Mouse (Mus musculus) heart, adult 9 months (tissue): ENCODE measurements around the gene Nfia.

ENCODE experiments used
- DNase-seq, 2 experiments: peaks; one replicate each; pipeline ENCODE4 v3.0.0; 2022; ENCODE audit warnings: low spot score in 2 of 2

Nfia gene

DNA sequence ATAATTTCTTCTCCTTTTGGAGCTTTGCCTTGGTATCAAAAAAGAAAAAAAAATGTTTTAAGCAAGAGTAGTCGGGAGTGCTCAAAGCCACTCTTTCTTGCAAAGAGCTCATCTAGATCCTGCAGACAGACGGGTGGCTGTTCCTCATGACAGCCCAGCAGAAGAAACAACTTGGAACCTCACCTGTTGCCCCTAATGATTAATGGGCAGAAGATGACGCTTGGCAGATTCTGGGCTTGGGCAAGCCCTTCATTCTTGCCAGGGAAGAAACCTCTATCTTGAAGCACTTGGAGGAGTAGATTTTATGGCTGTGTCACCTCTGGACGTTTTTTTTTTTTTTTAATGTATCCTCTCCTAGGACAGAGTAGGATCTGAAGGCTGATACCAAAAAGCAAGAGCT is 285.2 kb downstream of the Nfia start:
- DNase-seq: no peak

DNA sequence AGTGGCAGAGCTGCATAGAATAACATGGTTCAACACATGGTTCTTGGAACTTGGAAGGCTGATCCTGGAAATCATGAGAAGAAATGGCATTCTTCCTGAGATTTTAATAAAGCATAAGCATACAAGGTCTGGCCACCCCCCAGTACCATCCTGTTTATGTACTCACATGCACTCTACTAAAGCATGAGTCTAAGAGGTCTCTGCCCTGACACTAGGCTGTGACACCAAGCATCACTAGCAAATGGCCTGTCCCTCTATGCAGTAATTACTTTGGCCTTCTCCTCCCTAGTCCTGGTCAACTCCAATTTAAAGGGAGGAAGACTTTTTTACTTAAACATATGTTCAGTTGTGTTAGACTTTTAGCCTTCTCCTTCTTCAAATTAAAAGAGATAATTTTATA is 285.6 kb downstream of the Nfia start:
- no peak for DNase-seq

DNA sequence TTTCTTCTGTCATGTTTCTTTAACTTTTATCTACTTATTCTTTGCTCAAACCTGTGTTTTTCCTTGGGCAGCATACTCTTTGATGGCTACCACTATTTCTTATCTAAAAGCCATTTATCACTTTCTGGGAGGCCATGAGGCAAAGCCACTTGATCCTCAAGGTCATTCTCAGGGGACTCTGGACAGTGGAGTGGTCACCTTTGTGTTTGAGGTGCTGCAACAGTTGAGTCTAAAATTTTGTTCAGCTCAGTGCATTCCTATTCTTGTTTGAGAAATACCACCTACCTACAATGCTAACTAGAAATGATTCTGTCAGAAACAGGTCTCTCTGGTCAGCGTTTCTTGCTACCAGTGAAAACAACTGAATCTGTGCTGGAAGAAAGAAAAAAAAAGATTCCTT is 288.1 kb downstream of the Nfia start:
- no peak for DNase-seq

DNA sequence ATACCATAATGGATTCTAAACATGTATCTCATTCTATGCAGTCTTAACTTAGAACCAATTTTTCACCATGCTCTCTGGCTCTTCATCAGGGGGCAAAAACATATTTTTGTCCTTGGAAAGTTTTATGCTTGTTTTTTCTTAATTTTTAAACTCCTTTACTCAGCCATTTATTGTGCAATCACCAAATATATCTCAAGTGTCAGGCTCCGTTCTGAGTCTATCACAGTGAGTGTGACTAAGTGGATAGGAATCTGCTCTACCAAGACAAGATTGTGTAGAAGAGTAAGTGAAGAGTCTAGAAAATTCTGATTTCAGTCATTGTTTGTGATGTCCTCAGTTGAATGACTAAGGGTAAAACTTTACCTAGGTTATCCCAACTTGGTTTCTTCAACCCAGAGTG is 288.6 kb downstream of the Nfia start:
- peak; percentile 12 to 29 for DNase-seq

DNA sequence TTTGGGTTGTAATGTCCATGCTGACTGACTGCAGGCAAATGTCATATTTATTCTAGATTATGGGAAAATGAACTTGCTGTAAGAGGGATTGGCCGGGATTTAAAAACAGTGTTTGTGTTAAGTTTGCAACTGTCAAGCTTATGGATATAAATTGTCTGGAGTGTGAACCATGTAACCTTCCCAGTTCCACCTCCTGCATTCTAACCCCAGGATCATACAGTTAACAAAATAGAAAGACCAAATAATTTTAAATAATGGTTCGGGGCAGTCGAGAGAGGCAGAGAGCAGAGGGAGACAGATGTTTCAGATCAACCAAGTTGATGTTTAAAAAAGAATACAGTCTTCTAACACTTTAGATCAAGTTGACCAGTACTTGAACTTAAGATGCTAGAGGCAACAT is 290.7 kb downstream of the Nfia start:
- no peak for DNase-seq

DNA sequence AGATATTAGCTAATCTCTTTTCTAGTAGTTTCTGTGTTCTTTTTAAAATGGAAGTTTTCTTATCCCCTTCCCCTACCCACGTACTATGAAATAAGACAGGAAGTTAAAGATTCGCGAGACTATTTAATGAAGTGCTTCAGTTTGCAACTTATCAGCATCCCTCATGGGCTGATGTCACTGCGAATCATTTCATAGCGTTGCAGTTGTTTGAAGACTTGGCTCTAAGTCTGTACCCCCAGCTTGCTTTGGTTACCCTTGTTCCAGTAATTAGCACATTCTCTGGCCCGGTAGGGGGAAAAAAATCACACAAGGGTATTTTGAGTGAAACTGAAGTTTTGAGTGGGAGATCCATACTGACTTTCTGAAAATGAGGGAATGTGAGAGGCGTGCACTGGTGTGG is 303.6 kb downstream of the Nfia start:
- no peak for DNase-seq

DNA sequence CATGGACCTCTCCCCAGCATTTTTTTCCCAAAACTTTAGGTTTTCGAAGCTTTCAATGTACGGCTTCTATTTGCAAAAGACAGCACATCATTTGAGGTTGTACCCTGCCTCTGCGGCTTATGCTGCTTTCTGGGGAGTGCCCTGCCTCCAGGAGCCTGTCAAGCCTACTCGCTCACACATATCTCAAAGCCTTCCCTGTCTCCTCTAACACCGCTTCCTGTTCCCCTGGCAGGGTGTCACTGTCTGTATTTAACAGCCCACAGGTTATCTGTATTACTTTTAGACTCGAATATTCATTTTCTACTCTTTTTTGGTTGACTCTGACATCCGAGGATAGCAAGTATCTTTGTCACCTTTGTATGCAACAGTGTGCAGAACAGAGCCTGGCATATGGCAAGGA is 304.1 kb downstream of the Nfia start:
- DNase-seq: no peak

DNA sequence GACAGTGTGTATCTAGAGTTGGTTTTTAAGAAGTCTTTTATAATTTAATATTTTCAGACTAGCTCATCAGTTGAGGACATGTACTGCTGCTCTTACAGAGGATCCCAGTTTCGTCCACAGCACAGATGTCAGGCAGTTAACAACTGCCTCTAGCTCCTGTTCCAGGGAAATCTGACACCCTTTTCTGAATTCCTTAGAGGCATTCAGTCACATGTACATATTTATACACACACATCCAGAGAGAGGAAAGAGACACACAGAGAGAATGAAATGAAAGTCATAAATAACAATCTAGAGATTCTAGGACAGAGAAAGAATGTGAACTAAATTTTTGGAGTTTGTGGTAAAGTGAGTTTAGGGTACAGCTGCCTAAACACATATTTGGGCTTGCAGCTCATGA is 308.1 kb downstream of the Nfia start:
- DNase-seq: no peak

DNA sequence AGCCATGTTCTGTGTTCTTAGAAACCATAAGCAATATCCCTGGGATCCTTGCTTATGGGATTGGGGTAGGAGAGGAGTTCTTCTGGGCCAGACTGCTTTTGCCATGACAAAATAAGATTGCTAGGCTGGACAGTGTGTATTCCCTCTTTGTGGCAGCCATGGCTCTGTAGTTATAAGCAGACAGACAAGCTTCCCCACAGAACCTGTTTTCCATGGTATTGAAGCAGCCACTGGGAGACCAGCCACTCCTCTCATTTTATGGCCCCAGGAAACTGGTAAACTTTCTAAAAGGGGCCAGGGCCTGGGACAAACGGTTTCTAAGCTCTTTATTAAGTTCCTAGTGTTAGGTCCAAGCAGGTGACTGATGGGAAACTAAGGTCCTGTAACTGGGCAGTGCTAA is 309.4 kb downstream of the Nfia start:
- no peak for DNase-seq

DNA sequence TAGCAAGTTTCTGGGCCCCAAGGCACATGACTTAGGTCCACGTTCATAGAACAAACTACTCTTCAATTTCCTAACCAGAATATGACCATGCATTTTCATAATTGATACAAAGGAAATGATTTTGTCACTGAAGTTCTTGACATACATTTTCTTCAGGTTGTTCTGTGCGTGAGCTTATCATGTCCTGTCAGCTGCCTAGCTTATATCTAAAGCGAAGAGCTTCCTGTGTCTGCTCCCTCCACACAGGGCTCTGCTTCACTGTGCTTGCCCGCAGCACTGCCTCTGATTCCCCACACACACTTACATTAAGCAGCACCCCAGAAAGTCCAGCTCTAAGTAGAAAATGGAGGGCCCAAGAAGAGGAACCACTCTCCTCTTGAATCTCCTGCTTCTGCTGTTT is 310.0 kb downstream of the Nfia start:
- no peak for DNase-seq

DNA sequence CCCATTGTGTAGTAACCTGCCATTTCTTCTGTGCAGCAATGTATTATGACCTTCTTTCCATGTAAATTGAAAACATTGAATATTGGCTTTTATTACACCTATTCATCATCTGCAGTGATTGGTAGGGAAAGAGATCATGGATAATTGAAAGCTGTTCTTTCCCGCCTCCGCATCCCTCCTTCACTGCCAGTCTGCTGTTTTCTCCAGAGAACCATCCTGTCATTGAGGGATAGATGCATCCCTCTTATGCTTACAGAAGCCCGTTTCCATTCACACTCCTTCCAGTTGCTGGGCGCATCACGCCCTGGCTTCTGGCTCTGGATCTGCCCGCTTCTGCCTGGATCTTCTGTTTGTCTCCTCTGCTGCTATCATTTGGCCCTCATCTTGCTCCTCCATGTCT is 312.5 kb downstream of the Nfia start:
- DNase-seq: no peak

DNA sequence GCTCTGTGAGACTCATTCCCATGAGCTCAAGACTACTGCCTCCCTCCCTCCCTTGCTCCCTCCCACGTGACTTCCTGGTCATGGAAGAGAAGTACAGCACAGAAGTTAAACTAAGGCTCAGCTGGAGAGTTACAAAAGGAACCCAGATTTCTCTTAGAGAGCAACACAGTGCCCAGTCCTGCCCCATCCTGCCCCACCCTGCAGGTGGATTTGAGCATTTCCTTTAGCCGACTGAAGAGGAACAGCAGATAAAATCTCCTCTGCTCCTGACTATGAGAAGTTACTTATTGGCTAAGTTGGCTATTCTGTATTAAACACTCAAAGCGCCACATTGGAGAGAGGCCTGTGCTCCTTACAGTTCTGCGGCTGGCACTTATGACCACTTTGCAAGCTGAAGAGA is 314.4 kb downstream of the Nfia start:
- peak; percentile 41 to 61 for DNase-seq

DNA sequence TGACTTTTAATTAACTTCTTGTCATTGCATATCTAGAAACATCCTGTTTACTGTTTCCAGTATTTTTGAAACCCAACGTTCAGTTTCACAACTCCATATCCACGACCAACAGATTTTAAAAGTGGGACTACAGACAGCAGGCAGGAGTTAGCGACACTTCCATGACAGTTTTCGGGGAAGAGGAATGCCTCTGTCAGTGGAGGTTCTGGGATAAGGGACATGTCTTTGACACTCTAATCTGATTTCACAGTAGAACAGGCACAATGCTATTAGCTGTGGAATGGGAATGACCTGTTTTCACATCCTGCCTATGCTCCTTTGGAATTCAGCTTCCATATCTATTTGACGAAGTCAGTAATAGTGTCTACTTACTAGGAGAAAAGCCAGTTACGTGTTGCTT is 317.5 kb downstream of the Nfia start:
- no peak for DNase-seq

DNA sequence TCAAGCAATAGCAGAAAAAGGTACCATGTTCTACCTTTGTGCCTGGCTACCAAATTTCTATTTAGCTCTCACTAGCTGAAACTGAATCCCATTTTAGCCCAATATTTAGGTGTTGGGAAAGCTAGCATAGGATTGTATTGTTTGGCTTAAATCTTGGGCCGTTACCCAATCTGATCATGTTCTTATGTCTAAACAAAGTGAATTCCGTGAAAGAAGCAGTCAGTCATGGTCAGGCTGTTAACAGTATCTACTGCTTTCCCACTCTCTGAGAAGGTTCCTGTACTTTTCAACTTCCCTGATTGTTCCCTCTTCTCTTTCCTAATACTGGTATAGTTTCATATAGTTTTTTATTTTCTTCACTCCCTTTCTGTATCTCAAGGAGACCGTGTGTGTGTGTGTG is 318.1 kb downstream of the Nfia start:
- no peak for DNase-seq

DNA sequence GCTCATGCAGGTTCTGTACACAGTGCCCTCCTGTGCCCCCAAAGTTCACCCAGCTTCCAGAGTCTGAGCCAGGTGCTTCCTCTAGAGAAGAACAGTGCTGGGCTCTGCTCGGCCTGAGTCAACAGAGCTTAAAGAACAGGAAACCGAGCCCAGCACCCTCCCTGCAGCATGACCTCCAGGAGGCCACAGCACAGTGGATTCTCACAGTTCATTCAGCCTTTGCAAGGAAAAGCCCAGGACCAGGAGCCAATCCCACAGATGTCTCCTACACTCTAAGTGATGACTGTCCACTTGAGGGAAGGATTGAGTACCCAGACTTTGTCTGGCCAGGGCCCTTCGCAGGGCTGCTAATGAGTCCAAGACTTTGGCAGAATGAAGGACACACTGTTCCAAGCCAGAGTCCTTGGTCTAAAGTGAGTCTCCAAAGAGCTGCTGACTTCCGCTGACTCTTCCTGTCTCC is 318.9 kb downstream of the Nfia start:
- DNase-seq: peak; percentile 87 to 93

DNA sequence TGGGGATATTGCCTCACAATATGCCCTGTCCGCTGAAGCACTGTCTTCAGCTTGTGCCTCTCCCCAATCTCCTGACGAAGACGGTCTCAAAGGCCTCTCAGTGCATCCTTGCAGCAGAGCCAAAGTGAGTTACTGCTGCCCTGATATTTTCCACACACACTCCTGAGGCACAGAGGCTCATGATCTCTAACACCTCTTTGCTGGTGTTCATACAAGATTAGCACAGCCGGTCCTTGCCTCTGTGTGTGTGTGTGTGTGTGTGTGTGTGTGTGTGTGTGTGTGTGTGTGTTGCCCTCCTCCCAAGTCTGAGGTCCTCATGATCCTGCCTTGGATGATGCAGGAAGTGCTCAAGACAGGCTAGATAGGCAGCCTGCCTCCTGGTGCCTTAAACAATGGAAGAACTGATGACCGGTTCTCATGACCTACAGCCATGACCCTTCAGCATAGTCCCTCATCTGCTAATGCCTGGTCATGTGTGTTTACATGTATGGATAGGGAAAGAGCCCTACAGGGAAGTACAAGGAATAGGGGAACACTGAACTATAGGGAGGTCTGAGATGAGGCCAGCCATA is 319.5 kb downstream of the Nfia start:
- no peak for DNase-seq

DNA sequence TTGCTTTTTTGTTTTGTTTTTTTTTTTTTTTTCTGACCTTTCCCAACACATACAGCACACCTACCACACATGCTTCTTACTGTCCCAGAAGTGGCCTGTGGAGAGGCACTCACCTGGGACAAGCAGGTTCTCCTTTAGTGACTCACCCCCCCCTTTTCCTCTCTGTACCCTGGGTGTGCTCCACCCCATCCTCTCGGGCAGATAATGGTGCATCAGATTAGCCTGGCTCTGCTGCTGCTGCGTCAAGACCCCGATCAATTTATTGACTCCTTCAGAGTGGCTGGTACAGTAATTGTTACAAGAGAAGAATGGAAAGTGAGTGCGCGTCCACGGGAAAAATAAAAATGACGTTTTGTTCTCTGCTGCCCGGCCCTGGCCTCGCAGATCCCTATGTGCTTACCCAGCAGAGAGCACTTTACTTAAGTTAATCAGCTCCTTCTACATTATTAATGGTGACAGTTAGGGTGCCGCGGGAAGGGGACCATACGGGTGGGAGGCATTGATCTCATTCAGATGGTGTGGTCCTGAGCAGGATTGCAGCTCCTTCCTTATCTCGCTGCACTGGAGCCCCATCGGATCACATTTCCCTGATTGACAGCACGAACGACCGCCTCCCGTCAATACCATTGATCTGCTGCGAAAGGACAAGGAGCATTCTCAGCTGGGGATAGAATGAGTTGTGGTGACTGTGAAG is 321.7 kb downstream of the Nfia start:
- DNase-seq: no peak

DNA sequence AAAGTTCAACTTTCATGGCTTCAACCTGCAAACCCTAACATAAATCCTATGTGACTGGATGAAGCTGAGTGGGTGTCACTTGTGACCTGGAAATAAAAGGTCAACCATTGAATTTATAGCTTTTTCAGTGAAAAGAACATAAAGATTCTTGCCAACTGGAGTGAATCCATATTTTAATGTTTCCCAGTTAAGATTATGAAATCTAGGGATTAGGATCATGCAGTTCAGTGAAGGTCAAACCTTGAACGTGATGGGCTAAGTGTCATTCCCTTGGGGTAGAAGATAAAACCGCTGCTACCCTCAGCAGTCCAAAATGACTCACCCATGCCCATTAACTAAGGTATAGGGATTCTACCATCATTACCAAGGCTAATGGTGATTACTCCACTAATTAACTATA is 322.5 kb downstream of the Nfia start:
- no peak for DNase-seq

DNA sequence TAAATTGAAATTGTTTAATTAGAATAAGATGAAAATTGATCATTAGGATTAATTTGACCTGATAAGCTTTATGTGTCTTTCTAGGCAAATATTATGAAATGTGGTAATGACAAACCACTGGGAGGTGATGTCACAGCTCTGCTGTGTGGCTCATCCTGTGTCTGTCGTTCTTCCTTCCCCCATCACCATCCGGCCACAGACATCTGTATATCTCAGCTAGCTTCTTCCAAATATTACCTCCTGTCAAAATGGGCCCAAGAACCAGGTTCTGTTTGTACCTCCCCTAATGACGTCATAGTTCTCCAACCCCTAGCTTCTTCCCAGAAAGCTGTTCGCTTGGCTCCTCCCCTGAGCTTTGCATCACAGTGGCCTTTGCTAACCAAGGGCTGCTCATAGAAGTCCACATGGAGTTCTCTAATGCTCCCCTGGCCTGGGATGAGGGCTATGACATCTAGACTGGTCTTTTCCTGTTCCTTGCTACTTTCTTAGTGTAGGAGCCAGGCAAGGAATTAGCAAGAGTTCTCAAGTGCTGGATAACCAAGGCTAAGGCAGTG is 324.6 kb downstream of the Nfia start:
- DNase-seq: no peak

DNA sequence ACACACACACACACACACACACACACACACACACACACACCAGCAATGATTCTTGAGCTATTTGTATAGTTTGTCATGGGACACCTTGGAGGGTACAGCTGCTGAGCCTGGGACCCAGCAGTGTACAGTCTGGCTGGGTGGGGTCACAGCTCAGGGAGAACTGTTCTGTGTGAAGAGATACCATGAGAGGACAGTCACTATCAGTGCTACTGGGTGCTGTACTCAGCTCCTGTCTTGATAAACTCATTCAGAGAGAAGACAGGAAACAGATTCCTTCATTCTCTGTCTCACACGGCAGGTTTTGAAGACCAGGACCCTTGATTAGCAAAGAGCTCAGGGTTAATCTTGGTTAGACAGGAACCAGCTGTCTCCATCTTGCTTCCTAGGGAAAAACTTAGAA is 326.1 kb downstream of the Nfia start:
- DNase-seq: no peak

DNA sequence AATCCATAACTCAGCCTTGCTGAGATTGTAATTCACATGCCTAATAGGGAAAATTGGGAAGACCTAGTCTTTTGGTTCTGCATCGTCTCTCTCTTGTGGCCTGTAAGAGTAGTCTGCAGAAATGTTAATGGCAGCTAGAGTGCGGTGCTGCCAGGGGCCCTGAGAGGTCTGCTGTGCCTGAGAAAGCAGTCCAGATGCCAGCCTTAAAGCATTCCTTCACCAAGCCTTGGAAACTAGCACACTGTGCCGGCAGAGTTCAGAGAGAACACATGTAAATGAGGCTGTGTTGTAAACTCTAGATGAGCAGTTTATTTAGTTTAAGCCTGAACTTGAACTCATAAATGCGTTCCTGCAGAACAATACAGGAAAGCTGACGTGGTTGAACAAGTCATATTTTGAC is 326.9 kb downstream of the Nfia start:
- DNase-seq: no peak

DNA sequence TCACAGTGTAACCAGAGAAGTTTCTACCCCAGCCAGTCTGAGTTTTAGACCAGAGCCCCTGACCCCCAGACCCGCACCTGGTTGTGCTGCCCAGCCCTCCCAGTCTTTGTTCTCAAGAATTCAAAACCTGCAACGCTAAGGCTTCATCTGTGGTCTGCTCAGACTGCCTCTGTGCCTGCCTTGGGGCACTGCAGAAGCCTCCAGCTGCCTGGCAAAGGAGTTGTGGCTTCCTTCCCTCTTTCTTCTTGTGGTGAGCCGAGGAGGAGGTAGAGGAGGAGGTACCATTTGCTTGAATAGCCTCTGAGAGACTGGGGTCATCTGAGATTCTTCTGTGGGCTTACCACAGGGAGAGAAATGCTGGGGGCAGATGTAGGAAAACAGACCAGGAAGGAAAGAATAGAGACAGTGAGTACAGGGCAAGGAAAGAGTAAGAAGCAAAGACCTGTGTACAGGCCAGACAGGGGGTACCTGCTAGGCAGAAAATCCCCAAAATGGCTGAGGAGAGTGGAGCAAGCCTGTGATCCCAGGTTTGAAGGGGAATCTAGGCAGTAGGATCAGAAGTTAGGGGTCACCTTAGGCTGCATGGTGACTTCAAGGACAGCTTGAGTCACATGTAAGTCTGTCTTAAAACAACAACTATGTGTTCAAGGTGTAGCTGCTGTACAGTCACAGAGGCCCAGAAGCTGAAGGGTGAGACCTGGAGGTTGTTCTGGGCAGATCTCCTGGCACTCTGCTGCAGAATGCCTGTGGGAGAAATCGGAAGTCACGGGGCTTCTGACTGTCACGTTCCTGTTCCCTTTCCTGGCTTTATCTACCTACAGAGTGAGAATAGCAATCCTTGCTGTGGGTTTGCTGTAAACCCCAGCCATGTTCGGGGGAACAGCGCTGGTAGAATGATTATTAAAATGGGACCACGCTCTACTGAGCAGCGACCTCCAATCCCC is 328.9 kb downstream of the Nfia start:
- DNase-seq: peak in 1 of 2 experiments; percentile 37
